Mouse (Mus musculus): ENCODE data around the gene Vps25. TPM values are rescaled to one million over a fixed set of nuclear protein-coding genes. Genes with fewer than 3 reads are reported as not detected.

Vps25 gene
- total and polyA plus RNA-seq, 2 experiments from 2014 or later: 82.1 to 137 TPM

DNA sequence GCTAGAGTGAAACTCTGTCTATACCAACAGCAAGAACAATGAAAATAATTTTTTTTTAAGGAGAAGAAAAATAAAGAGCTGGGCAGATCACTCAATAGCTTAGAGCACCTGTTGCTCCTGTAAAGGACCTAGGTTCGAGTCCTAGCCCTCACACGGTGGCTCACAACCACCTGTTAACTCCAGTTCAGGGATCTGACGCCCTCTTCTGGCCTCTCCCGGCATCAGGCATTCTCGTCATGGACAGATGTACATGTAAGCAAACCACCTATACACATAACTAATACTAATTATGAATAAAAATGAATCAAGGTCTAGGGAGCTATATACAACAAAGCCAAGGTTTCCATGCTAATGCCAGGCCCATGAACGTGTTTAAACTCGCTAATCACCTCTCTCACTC lies 47.4 kb downstream of the Vps25 start:
- H3K27ac ChIP-seq: no peak overlapping the region
- H3K4me2 ChIP-seq (ENCODE audit: low read depth, low read length): peak overlapping the region; percentile 99
- peak; percentile 30; the same call in 1 of the 2 replicates for TF ChIP-seq CTCF (IDR thresholded peaks at IDR 0.05; ENCODE audit: low read depth)
- ATAC-seq (no peak), DNase-seq (ENCODE audit: low spot score) (no peak)
- H3K4me1 ChIP-seq (ENCODE audit: insufficient read depth, low read length): peaks cover 10% of the 10 kb centered on the region
- peaks cover 15% of the 10 kb centered on the region; the same call in 1 of the 2 replicates for H3K36me3 ChIP-seq (ENCODE audit: insufficient read depth, low read length)
- peak overlapping the region; percentile 86 for H3K9ac ChIP-seq (replicated peaks; ENCODE audit: low read length)
- no peaks in the 10 kb centered on the region for H3K27me3 ChIP-seq (ENCODE audit: insufficient read depth, low read length)
- H3K9me3 ChIP-seq (ENCODE audit: low read length): no peaks in the 10 kb centered on the region
- 70% methylated on average over 7 of the region's 7 CpGs for WGBS
- peak overlapping the region; percentile 93 for H3K4me3 ChIP-seq (ENCODE audit: low read length)

DNA sequence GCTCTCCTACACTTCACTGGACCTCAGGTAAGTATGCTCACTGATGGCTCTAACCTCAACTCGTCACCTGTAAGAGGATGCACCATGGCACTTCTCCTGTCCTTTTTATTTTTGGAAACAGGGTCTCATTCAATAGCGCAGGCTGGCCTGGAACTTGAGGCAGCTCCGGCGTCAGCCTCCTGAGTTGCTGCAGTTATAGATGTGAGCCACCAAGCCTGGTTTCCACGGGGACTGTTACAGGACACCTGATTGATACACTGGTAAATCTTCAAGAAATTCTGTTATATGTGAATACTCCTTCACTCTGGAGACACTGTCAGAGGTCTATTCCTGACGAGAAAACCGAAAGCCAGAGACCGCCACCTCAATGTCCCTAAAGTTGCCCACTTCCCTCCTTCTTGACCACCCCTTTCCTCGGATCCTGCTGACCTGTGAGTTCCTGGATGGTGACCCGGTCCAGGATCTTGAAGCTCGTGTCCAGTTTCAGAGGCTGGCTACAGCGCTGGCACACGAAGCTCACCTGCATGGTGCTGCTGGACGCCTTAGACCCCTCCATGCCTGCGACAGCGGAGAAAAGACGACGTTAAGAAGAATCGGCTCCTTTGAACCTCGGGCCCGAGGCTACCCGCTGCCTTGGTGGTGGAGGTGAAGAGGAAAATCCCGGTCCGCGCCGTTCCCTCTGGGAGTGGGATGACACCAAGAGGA lies 47.9 kb downstream of the Vps25 start:
- Histone ChIP-seq H3K36me3 (ENCODE audit: insufficient read depth, low read length) (peaks cover 10% of the 10 kb centered on the region; the same call in 1 of the 2 replicates), H3K27me3 (ENCODE audit: insufficient read depth, low read length) (no peaks in the 10 kb centered on the region), H3K9me3 (ENCODE audit: low read length) (no peaks in the 10 kb centered on the region), H3K27ac (peak overlapping the region; percentile 78), H3K4me2 (ENCODE audit: low read depth, low read length) (peak overlapping the region; percentile 99), H3K9ac (replicated peaks; ENCODE audit: low read length) (peak overlapping the region; percentile 86), H3K4me1 (ENCODE audit: insufficient read depth, low read length) (peaks cover 10% of the 10 kb centered on the region), H3K4me3 (ENCODE audit: low read length) (peak overlapping the region; percentile 93)
- ATAC-seq (no peak), DNase-seq (ENCODE audit: low spot score) (no peak)
- WGBS: 15% methylated on average over 26 of the region's 26 CpGs
- no peak for TF ChIP-seq CTCF (IDR thresholded peaks at IDR 0.05; ENCODE audit: low read depth)

- 6% methylated on average over 39 of the region's 39 CpGs for WGBS
- peak; percentile 98 for DNase-seq (ENCODE audit: low spot score)
- Histone ChIP-seq H3K9ac (replicated peaks; ENCODE audit: low read length) (peak within 1 kb of the TSS; percentile 86), H3K4me2 (ENCODE audit: low read depth, low read length) (peak within 1 kb of the TSS; percentile 99), H3K4me1 (ENCODE audit: insufficient read depth, low read length) (peaks cover 10% of the 10 kb centered on the region), H3K36me3 (ENCODE audit: insufficient read depth, low read length) (peaks cover 10% of the 10 kb centered on the region; the same call in 1 of the 2 replicates), H3K4me3 (ENCODE audit: low read length) (peak within 1 kb of the TSS; percentile 93), H3K27ac (peak within 1 kb of the TSS; percentile 78), H3K27me3 (ENCODE audit: insufficient read depth, low read length) (no peaks in the 10 kb centered on the region), H3K9me3 (ENCODE audit: low read length) (no peaks in the 10 kb centered on the region)
- peak; percentile 98 for TF ChIP-seq CTCF (IDR thresholded peaks at IDR 0.05; ENCODE audit: low read depth)
- peak; percentile 98 for ATAC-seq
These were observed 48.7 kb downstream of the Vps25 start, which contains the start of gene Becn1 for GRCm38 (mm10) chr11:101302004-101302798. Becn1 (minus strand) TSS chr11:101302286.

DNA sequence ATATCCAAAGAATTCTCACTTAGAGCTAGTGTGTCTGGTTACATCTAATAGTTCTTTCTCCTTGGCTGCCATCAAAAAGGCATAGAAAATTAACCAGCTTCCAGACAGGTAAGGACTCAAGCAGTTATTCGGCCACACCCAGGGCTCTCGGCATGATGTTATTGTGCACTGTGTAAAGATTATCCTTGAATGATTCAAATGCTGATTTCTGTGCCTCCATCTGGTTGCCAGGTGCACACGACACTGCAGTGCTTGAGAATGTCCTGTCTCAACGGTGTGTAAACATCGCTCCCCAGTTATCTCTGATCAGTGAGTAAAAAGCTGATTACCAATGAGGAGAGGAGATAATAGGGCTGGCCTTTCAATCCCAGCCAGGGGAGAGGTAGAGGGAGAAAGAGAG lies 54.2 kb downstream of the Vps25 start:
- ATAC-seq: no peak
- Histone ChIP-seq H3K27ac (no peak overlapping the region), H3K36me3 (ENCODE audit: insufficient read depth, low read length) (no peaks in the 10 kb centered on the region), H3K4me1 (ENCODE audit: insufficient read depth, low read length) (no peaks in the 10 kb centered on the region), H3K9me3 (ENCODE audit: low read length) (no peaks in the 10 kb centered on the region), H3K4me2 (ENCODE audit: low read depth, low read length) (no peak overlapping the region), H3K4me3 (ENCODE audit: low read length) (no peak overlapping the region), H3K27me3 (ENCODE audit: insufficient read depth, low read length) (no peaks in the 10 kb centered on the region), H3K9ac (replicated peaks; ENCODE audit: low read length) (no peak overlapping the region)
- 45% methylated on average over 5 of the region's 5 CpGs for WGBS
- TF ChIP-seq CTCF (IDR thresholded peaks at IDR 0.05; ENCODE audit: low read depth): no peak
- DNase-seq (ENCODE audit: low spot score): no peak

Other genes starting within 250 kb of the Vps25 start
- gene Atp6v0a1, start 244.3 kb upstream of the Vps25 start, total RNA-seq (2014; rRNA removed): 213 and 222 TPM in 2 replicates
- gene Atp6v0a1, start 244.3 kb upstream of the Vps25 start, polyA plus RNA-seq (2015; fragmentation: Nextera tagmentation; extraction: Ambion mirVana): 162 and 181 TPM in 2 replicates
- 23.1 and 23.8 TPM in 2 replicates for gene Naglu, start 183.7 kb upstream of the Vps25 start, total RNA-seq (2014; rRNA removed)
- 15.3 and 17.0 TPM in 2 replicates for gene Naglu, start 183.7 kb upstream of the Vps25 start, polyA plus RNA-seq (2015; fragmentation: Nextera tagmentation; extraction: Ambion mirVana)
- 0.16 and 0.22 TPM in 2 replicates for gene Hsd17b1, start 175.3 kb upstream of the Vps25 start, total RNA-seq (2014; rRNA removed)
- gene Hsd17b1, start 175.3 kb upstream of the Vps25 start, polyA plus RNA-seq (2015; fragmentation: Nextera tagmentation; extraction: Ambion mirVana): not detected in 2 replicates
- 45.7 and 53.2 TPM in 2 replicates for gene Coasy, start 171.1 kb upstream of the Vps25 start, total RNA-seq (2014; rRNA removed)
- gene Coasy, start 171.1 kb upstream of the Vps25 start, polyA plus RNA-seq (2015; fragmentation: Nextera tagmentation; extraction: Ambion mirVana): 34.5 and 35.1 TPM in 2 replicates
- gene Mlx, start 166.4 kb upstream of the Vps25 start, total RNA-seq (2014; rRNA removed): 42.2 and 75.2 TPM in 2 replicates
- gene Mlx, start 166.4 kb upstream of the Vps25 start, polyA plus RNA-seq (2015; fragmentation: Nextera tagmentation; extraction: Ambion mirVana): 58.3 and 61.0 TPM in 2 replicates
- gene Psmc3ip, start 158.3 kb upstream of the Vps25 start, total RNA-seq (2014; rRNA removed): 2.9 and 5.5 TPM in 2 replicates
- gene Psmc3ip, start 158.3 kb upstream of the Vps25 start, polyA plus RNA-seq (2015; fragmentation: Nextera tagmentation; extraction: Ambion mirVana): 16.3 and 17.5 TPM in 2 replicates
- 56.8 and 68.4 TPM in 2 replicates for gene Retreg3, start 133.8 kb upstream of the Vps25 start, total RNA-seq (2014; rRNA removed)
- gene Retreg3, start 133.8 kb upstream of the Vps25 start, polyA plus RNA-seq (2015; fragmentation: Nextera tagmentation; extraction: Ambion mirVana): 23.4 and 24.7 TPM in 2 replicates
- gene Tubg1, start 133.8 kb upstream of the Vps25 start, total RNA-seq (2014; rRNA removed): 59.3 and 68.3 TPM in 2 replicates
- 71.5 and 72.8 TPM in 2 replicates for gene Tubg1, start 133.8 kb upstream of the Vps25 start, polyA plus RNA-seq (2015; fragmentation: Nextera tagmentation; extraction: Ambion mirVana)
- gene Tubg2, start 97.8 kb upstream of the Vps25 start, total RNA-seq (2014; rRNA removed): 29.7 and 40.8 TPM in 2 replicates
- 57.7 and 62.8 TPM in 2 replicates for gene Tubg2, start 97.8 kb upstream of the Vps25 start, polyA plus RNA-seq (2015; fragmentation: Nextera tagmentation; extraction: Ambion mirVana)
- 25.4 and 28.9 TPM in 2 replicates for gene Cntnap1, start 83.2 kb upstream of the Vps25 start, total RNA-seq (2014; rRNA removed)
- gene Cntnap1, start 83.2 kb upstream of the Vps25 start, polyA plus RNA-seq (2015; fragmentation: Nextera tagmentation; extraction: Ambion mirVana): 5.8 and 6.5 TPM in 2 replicates
- gene Plekhh3, start 82.4 kb upstream of the Vps25 start, total RNA-seq (2014; rRNA removed): 26.7 and 32.3 TPM in 2 replicates
- 8.8 TPM in 2 replicates for gene Plekhh3, start 82.4 kb upstream of the Vps25 start, polyA plus RNA-seq (2015; fragmentation: Nextera tagmentation; extraction: Ambion mirVana)
- gene Ccr10, start 78.3 kb upstream of the Vps25 start, total RNA-seq (2014; rRNA removed): 0.16 and 0.43 TPM in 2 replicates
- gene Ccr10, start 78.3 kb upstream of the Vps25 start, polyA plus RNA-seq (2015; fragmentation: Nextera tagmentation; extraction: Ambion mirVana): 0.88 and 1.0 TPM in 2 replicates
- gene Ezh1, start 27.2 kb upstream of the Vps25 start, total RNA-seq (2014; rRNA removed): 26.7 and 27.6 TPM in 2 replicates
- 20.1 and 22.2 TPM in 2 replicates for gene Ezh1, start 27.2 kb upstream of the Vps25 start, polyA plus RNA-seq (2015; fragmentation: Nextera tagmentation; extraction: Ambion mirVana)
- gene Ramp2, start 7.7 kb upstream of the Vps25 start, total RNA-seq (2014; rRNA removed): 66.1 and 72.7 TPM in 2 replicates
- 108 and 111 TPM in 2 replicates for gene Ramp2, start 7.7 kb upstream of the Vps25 start, polyA plus RNA-seq (2015; fragmentation: Nextera tagmentation; extraction: Ambion mirVana)
- gene Wnk4, start 6.9 kb downstream of the Vps25 start, total RNA-seq (2014; rRNA removed): 1.5 and 2.5 TPM in 2 replicates
- gene Wnk4, start 6.9 kb downstream of the Vps25 start, polyA plus RNA-seq (2015; fragmentation: Nextera tagmentation; extraction: Ambion mirVana): 6.5 and 8.0 TPM in 2 replicates
- 0.10 TPM in 1 of 2 replicates, not detected in the other for gene Cntd1, start 25.3 kb downstream of the Vps25 start, total RNA-seq (2014; rRNA removed)
- 0.66 and 0.89 TPM in 2 replicates for gene Cntd1, start 25.3 kb downstream of the Vps25 start, polyA plus RNA-seq (2015; fragmentation: Nextera tagmentation; extraction: Ambion mirVana)
- 146 and 154 TPM in 2 replicates for gene Coa3, start 25.4 kb downstream of the Vps25 start, total RNA-seq (2014; rRNA removed)
- 214 and 225 TPM in 2 replicates for gene Coa3, start 25.4 kb downstream of the Vps25 start, polyA plus RNA-seq (2015; fragmentation: Nextera tagmentation; extraction: Ambion mirVana)
- gene Becn1, start 48.6 kb downstream of the Vps25 start, total RNA-seq (2014; rRNA removed): 71.1 and 95.3 TPM in 2 replicates
- 140 and 145 TPM in 2 replicates for gene Becn1, start 48.6 kb downstream of the Vps25 start, polyA plus RNA-seq (2015; fragmentation: Nextera tagmentation; extraction: Ambion mirVana)
- 68.3 and 71.1 TPM in 2 replicates for gene Psme3, start 62.5 kb downstream of the Vps25 start, total RNA-seq (2014; rRNA removed)
- gene Psme3, start 62.5 kb downstream of the Vps25 start, polyA plus RNA-seq (2015; fragmentation: Nextera tagmentation; extraction: Ambion mirVana): 78.2 and 83.9 TPM in 2 replicates
- 3.8 and 4.1 TPM in 2 replicates for gene Aoc2, start 71.4 kb downstream of the Vps25 start, total RNA-seq (2014; rRNA removed)
- 0.59 and 0.63 TPM in 2 replicates for gene Aoc2, start 71.4 kb downstream of the Vps25 start, polyA plus RNA-seq (2015; fragmentation: Nextera tagmentation; extraction: Ambion mirVana)
- gene Aoc3, start 76.9 kb downstream of the Vps25 start, total RNA-seq (2014; rRNA removed): 0.36 and 0.47 TPM in 2 replicates
- 0.10 and 0.16 TPM in 2 replicates for gene Aoc3, start 76.9 kb downstream of the Vps25 start, polyA plus RNA-seq (2015; fragmentation: Nextera tagmentation; extraction: Ambion mirVana)
- 0.26 TPM in 1 of 2 replicates, not detected in the other for gene G6pc, start 113.9 kb downstream of the Vps25 start, total RNA-seq (2014; rRNA removed)
- gene G6pc, start 113.9 kb downstream of the Vps25 start, polyA plus RNA-seq (2015; fragmentation: Nextera tagmentation; extraction: Ambion mirVana): not detected in 2 replicates
- gene Aarsd1, start 163.9 kb downstream of the Vps25 start, total RNA-seq (2014; rRNA removed): 62.5 and 69.4 TPM in 2 replicates
- gene Aarsd1, start 163.9 kb downstream of the Vps25 start, polyA plus RNA-seq (2015; fragmentation: Nextera tagmentation; extraction: Ambion mirVana): 89.9 and 91.6 TPM in 2 replicates
- gene Gm27029, start 171.1 kb downstream of the Vps25 start, total RNA-seq (2014; rRNA removed): 2.2 TPM in 1 of 2 replicates, not detected in the other
- gene Gm27029, start 171.1 kb downstream of the Vps25 start, polyA plus RNA-seq (2015; fragmentation: Nextera tagmentation; extraction: Ambion mirVana): 4.7 and 6.4 TPM in 2 replicates
- 11.6 and 12.4 TPM in 2 replicates for gene Rundc1, start 171.4 kb downstream of the Vps25 start, total RNA-seq (2014; rRNA removed)
- gene Rundc1, start 171.4 kb downstream of the Vps25 start, polyA plus RNA-seq (2015; fragmentation: Nextera tagmentation; extraction: Ambion mirVana): 21.4 and 22.7 TPM in 2 replicates
- gene Ptges3l, start 171.6 kb downstream of the Vps25 start, total RNA-seq (2014; rRNA removed): 0.31 and 0.58 TPM in 2 replicates
- gene Ptges3l, start 171.6 kb downstream of the Vps25 start, polyA plus RNA-seq (2015; fragmentation: Nextera tagmentation; extraction: Ambion mirVana): 3.8 and 4.6 TPM in 2 replicates
- 535 and 538 TPM in 2 replicates for gene Rpl27, start 188.6 kb downstream of the Vps25 start, total RNA-seq (2014; rRNA removed)
- 276 and 282 TPM in 2 replicates for gene Rpl27, start 188.6 kb downstream of the Vps25 start, polyA plus RNA-seq (2015; fragmentation: Nextera tagmentation; extraction: Ambion mirVana)
- 3.9 and 4.2 TPM in 2 replicates for gene Ifi35, start 194.7 kb downstream of the Vps25 start, total RNA-seq (2014; rRNA removed)
- gene Ifi35, start 194.7 kb downstream of the Vps25 start, polyA plus RNA-seq (2015; fragmentation: Nextera tagmentation; extraction: Ambion mirVana): 5.3 and 5.8 TPM in 2 replicates
- 103 and 140 TPM in 2 replicates for gene Rnd2, start 211.3 kb downstream of the Vps25 start, total RNA-seq (2014; rRNA removed)
- 143 and 154 TPM in 2 replicates for gene Rnd2, start 211.3 kb downstream of the Vps25 start, polyA plus RNA-seq (2015; fragmentation: Nextera tagmentation; extraction: Ambion mirVana)
- gene Vat1, start 212.5 kb downstream of the Vps25 start, total RNA-seq (2014; rRNA removed): 290 and 295 TPM in 2 replicates
- gene Vat1, start 212.5 kb downstream of the Vps25 start, polyA plus RNA-seq (2015; fragmentation: Nextera tagmentation; extraction: Ambion mirVana): 106 and 114 TPM in 2 replicates

Data from hindbrain, postnatal 0 days (tissue).